Mouse (Mus musculus): ENCODE data around the gene Osbpl6. TPM values are rescaled to one million over a fixed set of nuclear protein-coding genes. Genes with fewer than 3 reads are reported as not detected.

Gene Osbpl6
- total RNA-seq, 2 experiments from 2014 or later, result 12.0 to 15.2 TPM

DNA sequence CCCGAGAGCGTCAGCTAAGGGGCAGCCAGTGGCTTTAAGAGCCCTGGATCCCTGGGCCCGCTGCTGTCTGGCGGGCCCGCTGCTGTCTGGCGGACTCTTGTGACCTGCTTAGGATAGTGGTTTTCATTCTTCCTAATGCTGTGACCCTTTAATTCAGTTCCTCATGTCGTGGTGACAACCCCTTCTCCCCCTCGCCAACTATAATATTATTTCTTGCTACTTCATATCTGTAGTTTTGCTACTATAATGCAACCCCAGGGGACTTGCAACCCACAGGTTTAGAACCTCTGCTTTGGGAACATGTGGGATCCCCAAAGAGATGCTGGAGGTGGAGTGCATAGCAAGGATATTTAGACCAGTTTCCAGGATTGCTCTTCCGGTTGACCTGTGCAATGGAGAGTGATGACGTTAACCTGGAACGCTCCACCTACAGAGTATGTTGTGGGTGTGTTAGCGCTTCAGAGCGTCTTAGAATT is 242.4 kb downstream of the Osbpl6 start:
- no peak for DNase-seq

Small RNA genes within 50 kb of the gene (microRNA-seq; reads per million reads assigned to microRNA genes)
- gene Gm23164, result not detected

Other genes starting within 250 kb of the Osbpl6 start
- under 1 TPM; 0.15 to 0.61 TPM for gene Pde11a, start 67.7 kb upstream of the Osbpl6 start, total RNA-seq (2021)
- gene Cyct, start 46.1 kb upstream of the Osbpl6 start, total RNA-seq (2021), result not detected
- gene Rbm45, start 36.5 kb upstream of the Osbpl6 start, total RNA-seq (2021), result 10 to 100 TPM; 35.0 to 35.6 TPM
- gene Prkra, start 241.5 kb downstream of the Osbpl6 start, total RNA-seq (2021), result 10 to 100 TPM; 26.3 to 30.8 TPM
- 1 to 10 TPM in 1 of 2 experiments, under 1 TPM in 1; 0.51 to 1.2 TPM for gene Pjvk, start 242.0 kb downstream of the Osbpl6 start, total RNA-seq (2021)